Mouse (Mus musculus): ENCODE results near the gene Acsl5. TPM values are rescaled to one million over a fixed set of nuclear protein-coding genes. Genes with fewer than 3 reads are reported as not detected.

Acsl5 gene
- polyA plus RNA-seq, 1 experiment, result 53.2 TPM

- peak; percentile 86 for DNase-seq
- TF ChIP-seq POLR2A (IDR thresholded peaks at IDR 0.05; ENCODE audit: borderline replicate concordance, extremely low read depth, low read depth, low read length) (peak; percentile 97), CTCF (IDR thresholded peaks at IDR 0.05; ENCODE audit: insufficient read depth, low read length) (no peak)
These were observed 2.1 kb downstream of the Acsl5 start for GRCm38 (mm10) chr19:55253570-55254441.

GRCm38 (mm10) chr19:55254513-55255016 lies 2.8 kb downstream of the Acsl5 start:
- no peak for DNase-seq
- Histone ChIP-seq H3K4me3 (replicated peaks; ENCODE audit: extremely low read depth, low read depth, low read length) (peak overlapping the region; percentile 97), H3K4me1 (ENCODE audit: control insufficient read depth, insufficient read depth, low read length) (peaks cover 21% of the 10 kb centered on the region)
- TF ChIP-seq POLR2A (IDR thresholded peaks at IDR 0.05; ENCODE audit: borderline replicate concordance, extremely low read depth, low read depth, low read length) (no peak), CTCF (IDR thresholded peaks at IDR 0.05; ENCODE audit: insufficient read depth, low read length) (no peak)
- WGBS, result 11% methylated on average over 5 of the region's 5 CpGs

More at GRCm38 (mm10) chr19:55253570-55254441, 2.1 kb downstream of the Acsl5 start:
- under 1% methylated on average over 32 of the region's 32 CpGs for WGBS
- Histone ChIP-seq H3K4me3 (replicated peaks; ENCODE audit: extremely low read depth, low read depth, low read length) (peak overlapping the region; percentile 97), H3K4me1 (ENCODE audit: control insufficient read depth, insufficient read depth, low read length) (peaks cover 17% of the 10 kb centered on the region)

- no peak for TF ChIP-seq POLR2A (IDR thresholded peaks at IDR 0.05; ENCODE audit: borderline replicate concordance, extremely low read depth, low read depth, low read length)
- TF ChIP-seq CTCF (IDR thresholded peaks at IDR 0.05; ENCODE audit: insufficient read depth, low read length), result no peak
- H3K4me3 ChIP-seq (replicated peaks; ENCODE audit: extremely low read depth, low read depth, low read length), result no peak overlapping the region
- no peak for DNase-seq
- WGBS, result 48% methylated on average over 9 of the region's 9 CpGs
- peaks cover 29% of the 10 kb centered on the region for H3K4me1 ChIP-seq (ENCODE audit: control insufficient read depth, insufficient read depth, low read length)
These were observed 4.4 kb downstream of the Acsl5 start for GRCm38 (mm10) chr19:55256156-55256555.

- Histone ChIP-seq H3K4me1 (ENCODE audit: control insufficient read depth, insufficient read depth, low read length) (peaks cover 29% of the 10 kb centered on the region), H3K4me3 (replicated peaks; ENCODE audit: extremely low read depth, low read depth, low read length) (no peak overlapping the region)
- 54% methylated on average over 5 of the region's 5 CpGs for WGBS
These were observed 6.1 kb downstream of the Acsl5 start for GRCm38 (mm10) chr19:55257656-55258375.

GRCm38 (mm10) chr19:55258514-55258913 lies 6.8 kb downstream of the Acsl5 start:
- Histone ChIP-seq H3K4me3 (replicated peaks; ENCODE audit: extremely low read depth, low read depth, low read length) (no peak overlapping the region), H3K4me1 (ENCODE audit: control insufficient read depth, insufficient read depth, low read length) (peaks cover 29% of the 10 kb centered on the region)
- DNase-seq, result no peak
- TF ChIP-seq CTCF (IDR thresholded peaks at IDR 0.05; ENCODE audit: insufficient read depth, low read length) (no peak), POLR2A (IDR thresholded peaks at IDR 0.05; ENCODE audit: borderline replicate concordance, extremely low read depth, low read depth, low read length) (no peak)
- 78% methylated on average over 5 of the region's 5 CpGs for WGBS

More at GRCm38 (mm10) chr19:55257656-55258375, 6.1 kb downstream of the Acsl5 start:
- TF ChIP-seq CTCF (IDR thresholded peaks at IDR 0.05; ENCODE audit: insufficient read depth, low read length) (no peak), POLR2A (IDR thresholded peaks at IDR 0.05; ENCODE audit: borderline replicate concordance, extremely low read depth, low read depth, low read length) (no peak)
- peak; percentile 55 for DNase-seq

GRCm38 (mm10) chr19:55260389-55261184 lies 8.8 kb downstream of the Acsl5 start:
- Histone ChIP-seq H3K4me1 (ENCODE audit: control insufficient read depth, insufficient read depth, low read length) (peaks cover 28% of the 10 kb centered on the region), H3K4me3 (replicated peaks; ENCODE audit: extremely low read depth, low read depth, low read length) (no peak overlapping the region)
- DNase-seq, result no peak
- WGBS, result 33% methylated on average over 12 of the region's 12 CpGs
- TF ChIP-seq POLR2A (IDR thresholded peaks at IDR 0.05; ENCODE audit: borderline replicate concordance, extremely low read depth, low read depth, low read length) (no peak), CTCF (IDR thresholded peaks at IDR 0.05; ENCODE audit: insufficient read depth, low read length) (no peak)

GRCm38 (mm10) chr19:55265269-55265668 lies 13.5 kb downstream of the Acsl5 start:
- H3K4me1 ChIP-seq (ENCODE audit: control insufficient read depth, insufficient read depth, low read length), result peaks cover 18% of the 10 kb centered on the region
- TF ChIP-seq POLR2A (IDR thresholded peaks at IDR 0.05; ENCODE audit: borderline replicate concordance, extremely low read depth, low read depth, low read length), result no peak
- TF ChIP-seq CTCF (IDR thresholded peaks at IDR 0.05; ENCODE audit: insufficient read depth, low read length), result no peak
- no peak for DNase-seq
- no peak overlapping the region for H3K4me3 ChIP-seq (replicated peaks; ENCODE audit: extremely low read depth, low read depth, low read length)
- WGBS, result 67% methylated on average over 3 of the region's 3 CpGs

- Histone ChIP-seq H3K4me1 (ENCODE audit: control insufficient read depth, insufficient read depth, low read length) (peaks cover 13% of the 10 kb centered on the region), H3K4me3 (replicated peaks; ENCODE audit: extremely low read depth, low read depth, low read length) (no peak overlapping the region)
- TF ChIP-seq CTCF (IDR thresholded peaks at IDR 0.05; ENCODE audit: insufficient read depth, low read length) (no peak), POLR2A (IDR thresholded peaks at IDR 0.05; ENCODE audit: borderline replicate concordance, extremely low read depth, low read depth, low read length) (no peak)
- 70% methylated on average over 3 of the region's 3 CpGs for WGBS
- no peak for DNase-seq
These were observed 15.0 kb downstream of the Acsl5 start for GRCm38 (mm10) chr19:55266786-55267185.

- WGBS, result 51% methylated on average over 3 of the region's 3 CpGs
- Histone ChIP-seq H3K4me3 (replicated peaks; ENCODE audit: extremely low read depth, low read depth, low read length) (no peak overlapping the region), H3K4me1 (ENCODE audit: control insufficient read depth, insufficient read depth, low read length) (peaks cover 13% of the 10 kb centered on the region)
- TF ChIP-seq POLR2A (IDR thresholded peaks at IDR 0.05; ENCODE audit: borderline replicate concordance, extremely low read depth, low read depth, low read length), result no peak
- TF ChIP-seq CTCF (IDR thresholded peaks at IDR 0.05; ENCODE audit: insufficient read depth, low read length), result no peak
- no peak for DNase-seq
These were observed 16.4 kb downstream of the Acsl5 start for GRCm38 (mm10) chr19:55268150-55268549.
